Mouse (Mus musculus) T-helper 1 cell (primary cell): ENCODE results near the gene Vamp8.

Experiments
- in situ Hi-C: fragments of 300-600 bp; cut with MboI, MseI; formaldehyde crosslinking; loops from one replicate; pipeline ENCODE4 v1.15.1; 2025; ENCODE audit warnings: high pct_unique_total_duplicates

The Vamp8 gene

GRCm38 (mm10) chr6:72389941-72390771 lies at the start of gene Vamp8:
Gene Vamp8, minus strand, starts transcription at chr6:72390703.
- in situ Hi-C loops, result no loop called here

- in situ Hi-C loops, result no loop called here
Observed at GRCm38 (mm10) chr6:72439355-72440185, 49.1 kb upstream of the Vamp8 start, which contains the start of gene Mat2a. Gene Mat2a, minus strand, starts transcription at chr6:72439558.

- in situ Hi-C loops, result no loop called here
Observed at GRCm38 (mm10) chr6:72438862-72439354, 48.4 kb upstream of the Vamp8 start.

- in situ Hi-C loops, result no loop called here
Observed at GRCm38 (mm10) chr6:72438226-72438625, 47.7 kb upstream of the Vamp8 start.

GRCm38 (mm10) chr6:72432153-72432552 lies 41.6 kb upstream of the Vamp8 start:
- in situ Hi-C loops, result no loop called here

- in situ Hi-C loops, result no loop called here
Observed at GRCm38 (mm10) chr6:72430989-72431921, 40.8 kb upstream of the Vamp8 start.

- in situ Hi-C loops, result loop anchor here (5.0 kb wide), 2 partner anchors 108 to 133 kb away; no protein-coding TSS in a partner anchor
Observed at GRCm38 (mm10) chr6:72429061-72429842, 38.7 kb upstream of the Vamp8 start.

GRCm38 (mm10) chr6:72428036-72428435 lies 37.5 kb upstream of the Vamp8 start:
- in situ Hi-C loops, result loop anchor here (5.0 kb wide), 2 partner anchors 109 to 134 kb away; no protein-coding TSS in a partner anchor

GRCm38 (mm10) chr6:72425646-72426045 lies 35.1 kb upstream of the Vamp8 start:
- in situ Hi-C loops, result loop anchor here (5.0 kb wide), 2 partner anchors 112 to 137 kb away; no protein-coding TSS in a partner anchor

GRCm38 (mm10) chr6:72420901-72421300 lies 30.4 kb upstream of the Vamp8 start:
- in situ Hi-C loops, result no loop called here

- in situ Hi-C loops, result no loop called here
Observed at GRCm38 (mm10) chr6:72419806-72420205, 29.3 kb upstream of the Vamp8 start.

- in situ Hi-C loops, result no loop called here
Observed at GRCm38 (mm10) chr6:72418279-72418678, 27.8 kb upstream of the Vamp8 start.

- in situ Hi-C loops, result no loop called here
Observed at GRCm38 (mm10) chr6:72415964-72416772, 25.7 kb upstream of the Vamp8 start.

- in situ Hi-C loops, result no loop called here
Observed at GRCm38 (mm10) chr6:72415181-72415580, 24.7 kb upstream of the Vamp8 start.

GRCm38 (mm10) chr6:72414076-72414756 lies 23.7 kb upstream of the Vamp8 start, which contains the start of gene Ggcx:
Gene Ggcx, plus strand, starts transcription at chr6:72414308.
- in situ Hi-C loops, result no loop called here

GRCm38 (mm10) chr6:72410518-72410917 lies 20.0 kb upstream of the Vamp8 start:
- in situ Hi-C loops, result no loop called here

GRCm38 (mm10) chr6:72410003-72410402 lies 19.5 kb upstream of the Vamp8 start:
- in situ Hi-C loops, result no loop called here

- in situ Hi-C loops, result no loop called here
Observed at GRCm38 (mm10) chr6:72409567-72409966, 19.1 kb upstream of the Vamp8 start.

GRCm38 (mm10) chr6:72407119-72407518 lies 16.6 kb upstream of the Vamp8 start:
- in situ Hi-C loops, result no loop called here
